Mouse (Mus musculus): ENCODE measurements around the gene Armh1.
"Not testable (repeated sequence)": the region's sequence is repeated elsewhere in the genome, so short reads cannot be mapped to it uniquely, and the experiment has no call there.

Gene Armh1

DNA sequence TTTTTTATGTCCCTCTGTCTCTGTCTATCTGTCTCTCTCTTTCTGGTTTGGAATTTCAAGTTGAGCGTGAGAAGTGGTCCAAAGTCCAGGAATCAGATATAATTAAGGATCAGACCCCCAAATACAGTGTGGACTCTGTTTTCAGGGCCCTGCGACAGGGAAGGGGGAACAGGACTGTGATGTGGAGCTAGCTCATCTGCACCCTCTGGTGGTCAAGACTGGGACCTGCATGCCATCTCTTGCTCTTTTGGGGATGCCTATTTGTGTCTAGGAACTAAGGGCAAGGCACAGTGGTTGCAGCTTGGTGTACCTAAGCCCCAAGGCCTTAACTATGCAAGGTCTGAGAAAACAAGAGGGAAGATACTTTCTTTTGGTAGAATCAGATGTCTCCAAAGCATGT lies 15.4 kb upstream of the Armh1 start:
- DNase-seq, result peak; percentile 87

GRCm38 (mm10) chr4:117262987-117263386 lies 11.1 kb upstream of the Armh1 start:
- no peak for DNase-seq

DNA sequence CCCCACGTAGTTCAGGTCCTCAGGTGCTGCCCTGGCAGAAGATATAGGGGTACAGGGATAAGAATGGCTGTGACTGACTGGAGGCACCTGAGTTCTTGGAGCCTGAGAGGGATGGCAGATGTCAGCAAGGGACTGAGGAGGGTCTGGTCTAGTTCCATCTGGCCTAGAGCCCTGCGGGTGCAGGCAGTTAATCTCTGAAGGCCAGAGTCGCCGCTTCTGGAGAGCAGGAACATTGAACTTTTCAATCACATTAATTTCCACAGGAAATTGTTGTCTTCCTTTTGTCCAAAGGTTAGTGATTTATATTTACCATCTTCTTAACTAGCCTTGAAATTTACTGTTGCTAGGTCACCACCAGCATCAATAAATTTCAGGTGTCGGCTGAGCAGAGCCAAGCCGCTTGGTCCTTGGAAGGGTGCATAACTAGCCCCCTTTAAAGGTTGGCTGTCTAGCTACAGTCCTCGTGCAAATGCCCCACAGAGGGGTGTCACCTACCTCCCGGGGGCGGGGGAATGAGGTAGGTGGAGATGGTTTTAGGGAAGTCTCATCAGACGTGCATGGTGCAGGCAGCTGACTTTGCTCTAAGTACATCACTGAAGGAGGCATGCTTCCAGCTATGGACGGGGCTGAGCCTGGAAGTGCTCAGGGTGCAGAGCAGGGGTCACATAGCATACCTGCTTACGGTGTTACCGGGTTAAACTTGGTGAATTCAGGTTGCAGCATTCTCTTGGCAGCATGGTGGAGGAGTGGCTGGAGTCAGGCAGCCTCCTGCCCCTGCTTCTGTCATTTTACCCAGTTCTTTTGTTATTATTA lies 10.4 kb upstream of the Armh1 start:
- no peak for DNase-seq

GRCm38 (mm10) chr4:117261222-117261621 lies 9.3 kb upstream of the Armh1 start:
- no peak for DNase-seq

GRCm38 (mm10) chr4:117259909-117260308 lies 8.0 kb upstream of the Armh1 start:
- DNase-seq, result not testable (repeated sequence)

GRCm38 (mm10) chr4:117254672-117255071 lies 2.7 kb upstream of the Armh1 start:
- DNase-seq, result no peak

- DNase-seq, result no peak
Measured at GRCm38 (mm10) chr4:117254017-117254627, 2.2 kb upstream of the Armh1 start.

DNA sequence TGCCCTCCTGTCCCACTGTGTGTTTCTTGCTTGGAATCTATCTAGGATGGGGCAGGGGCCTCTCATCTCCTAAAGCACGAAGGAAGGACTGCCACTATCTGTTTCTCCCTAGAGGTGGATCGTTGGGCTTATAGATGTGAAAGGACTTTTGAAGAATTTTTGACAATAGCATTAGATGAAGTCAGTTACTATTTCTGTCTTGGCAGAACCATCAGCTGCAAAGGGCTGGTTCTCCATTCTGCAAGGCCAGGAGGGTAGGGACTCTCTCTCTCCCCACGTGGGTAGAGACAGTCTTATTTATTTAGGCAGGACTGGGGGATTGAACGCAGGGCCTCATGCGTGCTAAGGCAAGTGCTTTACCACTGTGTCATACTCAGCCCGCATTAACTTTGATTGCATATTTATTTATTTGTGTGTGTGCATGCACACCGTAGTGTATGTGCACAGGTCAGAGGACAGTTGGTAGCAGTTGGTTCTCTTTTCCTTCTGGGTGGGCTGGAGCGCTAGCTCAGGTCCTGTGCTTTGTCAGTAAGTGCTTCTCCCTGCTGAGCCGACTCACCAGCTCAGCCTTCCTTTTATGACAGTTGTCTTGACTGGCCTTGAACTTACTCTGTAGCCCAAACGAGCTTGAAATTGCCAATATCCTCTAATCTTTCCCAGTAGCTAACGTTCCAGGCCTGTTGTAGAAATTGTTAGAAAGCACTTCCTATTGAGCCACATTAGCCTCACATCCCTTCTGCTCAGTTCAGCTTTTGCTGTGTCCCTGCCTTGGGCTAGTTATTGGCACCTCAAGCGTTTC lies 1.5 kb upstream of the Armh1 start:
- no peak for DNase-seq

GRCm38 (mm10) chr4:117252755-117253154 lies 830 bp upstream of the Armh1 start:
- no peak for DNase-seq

GRCm38 (mm10) chr4:117252351-117252750 lies 426 bp upstream of the Armh1 start:
- DNase-seq, result peak; percentile 42

- no peak for DNase-seq
Measured at GRCm38 (mm10) chr4:117250982-117251381, 943 bp downstream of the Armh1 start.

DNA sequence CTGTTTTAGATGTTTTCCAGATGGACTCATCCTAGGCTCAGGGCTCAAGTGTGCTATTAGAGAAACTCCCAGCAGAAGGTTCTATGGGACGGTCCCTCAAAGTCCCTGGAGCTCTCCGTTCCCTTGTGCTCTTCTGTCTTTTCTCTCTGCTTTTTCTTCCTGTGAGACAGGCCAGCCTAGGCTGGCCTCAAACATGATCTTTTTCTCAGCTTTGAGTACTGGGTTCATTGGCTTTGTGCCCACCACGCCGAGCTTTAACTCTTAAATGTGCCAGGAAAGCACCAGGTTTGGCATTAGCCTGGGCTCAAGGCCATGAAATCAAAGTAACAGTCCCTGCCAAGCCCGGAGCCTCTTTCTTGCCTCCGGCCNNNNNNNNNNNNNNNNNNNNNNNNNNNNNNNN lies 11.1 kb downstream of the Armh1 start:
- no peak for DNase-seq

DNA sequence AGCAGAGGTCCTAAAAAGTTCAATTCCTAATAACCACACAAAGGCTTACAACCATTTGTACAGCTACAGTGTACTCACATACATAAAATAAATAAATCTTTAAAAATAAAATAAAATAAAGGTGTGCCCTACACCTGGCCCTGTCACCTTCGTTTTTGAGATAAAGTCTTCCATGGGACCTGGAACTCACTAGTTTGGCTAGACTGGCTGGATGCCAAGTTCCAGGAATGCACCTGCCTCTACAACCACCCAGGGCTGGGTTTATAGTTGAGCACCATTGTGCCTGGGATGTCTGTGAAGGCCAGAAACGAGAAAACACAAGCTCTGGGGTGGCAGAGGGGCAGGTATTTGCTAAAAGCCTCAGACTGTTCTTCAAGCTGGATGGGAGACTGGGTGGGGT lies 12.8 kb downstream of the Armh1 start:
- DNase-seq, result peak; percentile 64

DNA sequence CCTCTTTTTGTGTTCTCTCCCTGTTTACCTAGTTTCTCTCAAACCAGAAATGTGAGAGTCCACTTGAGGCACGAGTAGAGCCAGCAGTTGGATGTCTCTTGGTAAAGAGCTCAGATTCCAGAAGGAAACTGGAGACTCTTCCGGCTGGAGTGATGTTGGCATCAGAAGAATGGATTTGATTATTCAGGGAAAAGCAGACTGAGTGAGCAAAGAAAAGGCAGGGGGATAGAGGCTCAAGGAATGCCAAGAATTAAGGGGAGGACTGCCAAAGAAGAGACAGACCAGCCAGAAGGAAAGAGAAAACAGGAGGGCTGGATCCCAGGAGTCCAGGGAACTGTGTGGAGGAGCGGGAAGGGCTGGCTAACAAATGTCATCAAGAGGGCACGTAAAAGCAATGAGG lies 16.1 kb downstream of the Armh1 start:
- DNase-seq, result no peak

DNA sequence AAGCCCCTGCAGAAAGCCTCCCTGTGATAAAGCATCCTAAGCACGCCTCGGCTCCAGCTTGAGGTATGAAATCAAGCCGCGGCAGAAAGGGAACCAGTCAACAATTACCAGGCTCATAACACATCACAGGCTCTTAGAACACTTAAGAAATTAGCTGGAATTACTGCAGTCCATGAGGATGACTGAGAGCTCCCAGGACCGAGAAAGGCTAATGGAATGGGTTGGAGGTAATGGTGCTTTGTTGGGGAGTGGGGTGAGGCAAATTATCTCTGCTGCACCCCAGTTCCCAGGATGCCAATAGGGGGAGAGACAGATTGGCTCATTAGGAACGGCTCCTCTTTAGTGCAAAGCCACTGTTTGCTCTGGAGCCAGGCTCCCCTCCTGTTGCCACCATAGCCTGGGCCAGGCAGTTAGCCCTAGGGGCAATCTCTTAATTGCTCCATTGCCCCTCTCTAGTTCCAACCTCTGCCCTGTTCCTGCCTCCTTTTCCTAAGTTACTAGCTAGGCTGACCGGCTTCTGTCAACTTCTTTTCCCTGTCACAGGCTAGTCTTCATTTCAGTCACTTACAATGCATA lies 17.7 kb downstream of the Armh1 start:
- DNase-seq, result no peak

DNA sequence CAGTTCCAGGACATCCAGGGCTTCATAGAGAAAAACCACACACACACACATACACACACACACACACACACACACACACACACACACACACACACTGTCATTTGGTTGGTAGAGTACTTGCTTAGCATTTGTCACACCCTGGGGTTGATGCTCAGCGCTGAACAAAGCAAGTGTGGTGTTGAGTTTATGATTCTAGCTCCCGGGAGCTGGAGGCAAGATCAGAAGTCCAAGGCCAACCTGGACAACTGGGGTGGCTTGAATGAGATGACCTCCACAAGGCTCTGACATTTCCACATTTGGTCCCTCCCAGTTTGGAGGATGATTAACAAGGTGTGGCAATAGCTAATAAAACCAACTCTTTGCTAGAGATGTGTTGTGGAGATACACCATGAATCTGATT lies 20.7 kb downstream of the Armh1 start:
- no peak for DNase-seq

DNA sequence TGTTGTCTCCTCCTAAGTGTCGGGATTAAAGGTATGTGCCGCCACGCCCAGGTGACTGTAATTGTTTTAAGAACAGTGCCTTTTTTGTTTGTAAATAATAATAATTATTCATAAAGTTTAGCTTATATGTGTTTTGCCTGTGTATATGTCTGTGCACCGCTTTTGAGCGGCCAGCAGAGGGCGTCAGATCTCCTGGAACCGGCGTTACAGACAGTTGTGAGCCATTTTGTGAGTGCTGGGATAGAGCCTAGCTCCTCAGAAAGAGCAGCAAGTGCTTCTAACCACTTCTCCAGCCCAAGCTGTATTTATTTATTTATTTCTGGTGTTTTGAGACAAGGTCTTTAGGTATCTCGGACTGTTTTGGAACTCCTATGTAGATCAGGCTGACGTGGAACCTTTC lies 21.6 kb downstream of the Armh1 start:
- DNase-seq, result no peak

GRCm38 (mm10) chr4:117229590-117229989 lies 22.3 kb downstream of the Armh1 start:
- DNase-seq, result no peak

DNA sequence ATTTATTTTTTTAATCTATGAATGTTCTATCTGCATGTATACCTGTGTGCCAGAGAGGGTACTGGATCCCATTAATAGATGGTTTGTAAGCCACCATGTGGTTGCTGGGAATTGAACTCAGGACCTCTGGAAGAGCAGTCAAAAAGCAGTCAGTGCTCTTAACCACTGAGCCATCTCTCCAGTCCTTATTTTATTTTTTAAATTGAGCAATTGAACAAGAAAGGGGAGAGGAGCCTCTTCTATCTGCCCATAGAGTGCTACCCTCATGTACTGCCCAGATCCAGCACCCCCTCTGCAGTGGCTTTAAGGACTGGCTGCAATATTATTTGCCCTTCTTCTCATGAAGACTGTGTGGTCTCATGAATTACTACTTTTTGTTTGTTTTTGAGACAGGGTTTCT lies 26.7 kb downstream of the Armh1 start:
- no peak for DNase-seq

- DNase-seq, result no peak
Measured at GRCm38 (mm10) chr4:117224122-117224521, 27.8 kb downstream of the Armh1 start.

DNA sequence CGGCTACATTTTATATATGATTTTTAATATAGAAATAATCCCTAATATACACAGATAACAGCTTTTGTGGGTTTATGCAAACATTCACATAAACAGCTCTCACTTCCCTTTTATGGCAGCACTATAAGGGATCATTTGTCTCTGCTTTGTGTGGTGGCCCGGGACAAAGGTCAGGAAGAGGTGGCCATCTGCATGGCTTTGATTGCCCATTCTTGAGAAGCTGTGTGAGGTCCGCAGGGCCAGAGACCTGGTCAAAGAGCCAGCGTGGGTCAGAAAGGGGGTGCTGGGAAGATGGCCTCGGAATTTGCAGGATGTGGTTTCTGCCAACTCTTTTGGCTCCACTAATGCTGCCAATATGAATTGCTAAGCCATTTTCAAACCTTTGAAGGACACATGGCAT lies 28.9 kb downstream of the Armh1 start:
- DNase-seq, result no peak

- DNase-seq, result no peak
Measured at GRCm38 (mm10) chr4:117221836-117222235, 30.1 kb downstream of the Armh1 start.

DNA sequence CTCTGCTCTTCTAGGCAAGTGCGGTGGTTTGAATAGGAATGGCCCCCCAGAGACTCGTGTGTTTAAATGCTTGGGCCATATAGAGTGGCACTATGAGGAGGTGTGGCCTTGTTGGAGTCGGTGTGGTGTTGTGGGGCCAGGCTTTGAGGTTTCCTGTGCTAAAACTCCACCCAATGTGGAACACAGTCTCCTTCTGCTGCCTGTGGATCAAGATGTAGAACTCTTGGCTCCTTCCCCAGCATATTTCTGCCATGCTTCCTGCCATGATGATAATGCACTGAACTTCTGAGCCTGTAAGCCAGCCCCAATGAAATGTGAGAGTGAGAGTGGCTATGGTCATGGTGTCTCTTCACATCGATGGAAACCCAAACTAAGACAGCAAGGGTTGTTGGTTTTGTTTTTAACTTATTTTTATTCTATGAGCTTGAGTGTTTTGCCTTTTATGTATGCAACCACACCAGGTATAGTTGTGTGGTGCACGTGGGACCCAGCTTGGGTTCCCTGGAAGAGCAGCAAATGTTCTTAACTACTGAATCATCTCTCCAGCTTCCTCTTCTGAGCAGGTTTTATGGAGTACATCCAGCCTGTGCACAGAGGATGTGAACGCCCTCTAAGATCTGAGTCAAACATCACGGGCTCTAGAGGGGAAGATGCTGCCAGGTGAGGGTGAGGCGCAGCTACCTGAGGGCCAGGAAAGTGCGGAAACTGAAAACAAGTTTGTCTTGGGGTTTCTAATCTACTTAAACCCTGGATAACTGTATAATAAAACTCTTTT lies 31.0 kb downstream of the Armh1 start:
- no peak for DNase-seq

Measured in kidney, postnatal 10 days (tissue).